Mouse (Mus musculus): ENCODE data around the gene Nr1h3. TPM values are rescaled to one million over a fixed set of nuclear protein-coding genes. Genes with fewer than 3 reads are reported as not detected.
"Not testable (repeated sequence)": the region's sequence is repeated elsewhere in the genome, so short reads cannot be mapped to it uniquely, and the experiment has no call there.

Gene Nr1h3
- 0.25 TPM in 1 of 2 replicates, not detected in the other for total RNA-seq (2017)

- peak; percentile 94 to 95 for ATAC-seq (replicated peaks in 1 of 2; ENCODE audit: insufficient read depth in 1 of 2, low FRiP score in 2 of 2, low TSS enrichment in 1 of 2, low read depth in 1 of 2, poor library complexity in 2 of 2, severe bottlenecking in 2 of 2)
These were observed at the start of gene Nr1h3, which contains the start of gene Acp2 for GRCm38 (mm10) chr2:91202222-91202971. Gene Nr1h3, minus strand, starts transcription at chr2:91202834. Gene Acp2, plus strand, starts transcription at chr2:91202885.

- no peak for ATAC-seq (replicated peaks in 1 of 2; ENCODE audit: insufficient read depth in 1 of 2, low FRiP score in 2 of 2, low TSS enrichment in 1 of 2, low read depth in 1 of 2, poor library complexity in 2 of 2, severe bottlenecking in 2 of 2)
These were observed 49.4 kb upstream of the Nr1h3 start for GRCm38 (mm10) chr2:91252001-91252400.

GRCm38 (mm10) chr2:91248366-91248765 is 45.7 kb upstream of the Nr1h3 start:
- ATAC-seq (replicated peaks in 1 of 2; ENCODE audit: insufficient read depth in 1 of 2, low FRiP score in 2 of 2, low TSS enrichment in 1 of 2, low read depth in 1 of 2, poor library complexity in 2 of 2, severe bottlenecking in 2 of 2): no peak

GRCm38 (mm10) chr2:91244557-91245228 is 42.1 kb upstream of the Nr1h3 start:
- ATAC-seq (replicated peaks in 1 of 2; ENCODE audit: insufficient read depth in 1 of 2, low FRiP score in 2 of 2, low TSS enrichment in 1 of 2, low read depth in 1 of 2, poor library complexity in 2 of 2, severe bottlenecking in 2 of 2): no peak

GRCm38 (mm10) chr2:91243416-91243815 is 40.8 kb upstream of the Nr1h3 start:
- no peak for ATAC-seq (replicated peaks in 1 of 2; ENCODE audit: insufficient read depth in 1 of 2, low FRiP score in 2 of 2, low TSS enrichment in 1 of 2, low read depth in 1 of 2, poor library complexity in 2 of 2, severe bottlenecking in 2 of 2)

- no peak for ATAC-seq (replicated peaks in 1 of 2; ENCODE audit: insufficient read depth in 1 of 2, low FRiP score in 2 of 2, low TSS enrichment in 1 of 2, low read depth in 1 of 2, poor library complexity in 2 of 2, severe bottlenecking in 2 of 2)
These were observed 39.9 kb upstream of the Nr1h3 start for GRCm38 (mm10) chr2:91242547-91242946.

- ATAC-seq (replicated peaks in 1 of 2; ENCODE audit: insufficient read depth in 1 of 2, low FRiP score in 2 of 2, low TSS enrichment in 1 of 2, low read depth in 1 of 2, poor library complexity in 2 of 2, severe bottlenecking in 2 of 2): not testable (repeated sequence)
These were observed 35.0 kb upstream of the Nr1h3 start for GRCm38 (mm10) chr2:91237511-91238080.

- peak; percentile 94 to 98 for ATAC-seq (replicated peaks in 1 of 2; ENCODE audit: insufficient read depth in 1 of 2, low FRiP score in 2 of 2, low TSS enrichment in 1 of 2, low read depth in 1 of 2, poor library complexity in 2 of 2, severe bottlenecking in 2 of 2)
These were observed 34.2 kb upstream of the Nr1h3 start, which contains the start of gene Ddb2 for GRCm38 (mm10) chr2:91236601-91237510. Gene Ddb2, minus strand, starts transcription at chr2:91236982.

- no peak for ATAC-seq (replicated peaks in 1 of 2; ENCODE audit: insufficient read depth in 1 of 2, low FRiP score in 2 of 2, low TSS enrichment in 1 of 2, low read depth in 1 of 2, poor library complexity in 2 of 2, severe bottlenecking in 2 of 2)
These were observed 27.1 kb upstream of the Nr1h3 start for GRCm38 (mm10) chr2:91229735-91230134.

GRCm38 (mm10) chr2:91223614-91224013 is 21.0 kb upstream of the Nr1h3 start:
- ATAC-seq (replicated peaks in 1 of 2; ENCODE audit: insufficient read depth in 1 of 2, low FRiP score in 2 of 2, low TSS enrichment in 1 of 2, low read depth in 1 of 2, poor library complexity in 2 of 2, severe bottlenecking in 2 of 2): no peak

- no peak for ATAC-seq (replicated peaks in 1 of 2; ENCODE audit: insufficient read depth in 1 of 2, low FRiP score in 2 of 2, low TSS enrichment in 1 of 2, low read depth in 1 of 2, poor library complexity in 2 of 2, severe bottlenecking in 2 of 2)
These were observed 17.9 kb upstream of the Nr1h3 start for GRCm38 (mm10) chr2:91220501-91220900.

- ATAC-seq (replicated peaks in 1 of 2; ENCODE audit: insufficient read depth in 1 of 2, low FRiP score in 2 of 2, low TSS enrichment in 1 of 2, low read depth in 1 of 2, poor library complexity in 2 of 2, severe bottlenecking in 2 of 2): no peak
These were observed 14.4 kb upstream of the Nr1h3 start for GRCm38 (mm10) chr2:91217032-91217431.

GRCm38 (mm10) chr2:91213311-91213710 is 10.7 kb upstream of the Nr1h3 start:
- no peak for ATAC-seq (replicated peaks in 1 of 2; ENCODE audit: insufficient read depth in 1 of 2, low FRiP score in 2 of 2, low TSS enrichment in 1 of 2, low read depth in 1 of 2, poor library complexity in 2 of 2, severe bottlenecking in 2 of 2)

- ATAC-seq (replicated peaks in 1 of 2; ENCODE audit: insufficient read depth in 1 of 2, low FRiP score in 2 of 2, low TSS enrichment in 1 of 2, low read depth in 1 of 2, poor library complexity in 2 of 2, severe bottlenecking in 2 of 2): no peak
These were observed 3.7 kb upstream of the Nr1h3 start for GRCm38 (mm10) chr2:91206254-91206775.

GRCm38 (mm10) chr2:91202972-91203656 is 480 bp upstream of the Nr1h3 start:
- ATAC-seq (replicated peaks in 1 of 2; ENCODE audit: insufficient read depth in 1 of 2, low FRiP score in 2 of 2, low TSS enrichment in 1 of 2, low read depth in 1 of 2, poor library complexity in 2 of 2, severe bottlenecking in 2 of 2): no peak

- no peak for ATAC-seq (replicated peaks in 1 of 2; ENCODE audit: insufficient read depth in 1 of 2, low FRiP score in 2 of 2, low TSS enrichment in 1 of 2, low read depth in 1 of 2, poor library complexity in 2 of 2, severe bottlenecking in 2 of 2)
These were observed 3.7 kb downstream of the Nr1h3 start for GRCm38 (mm10) chr2:91198888-91199287.

GRCm38 (mm10) chr2:91196577-91197001 is 6.0 kb downstream of the Nr1h3 start:
- no peak for ATAC-seq (replicated peaks in 1 of 2; ENCODE audit: insufficient read depth in 1 of 2, low FRiP score in 2 of 2, low TSS enrichment in 1 of 2, low read depth in 1 of 2, poor library complexity in 2 of 2, severe bottlenecking in 2 of 2)
